Mouse (Mus musculus): Measurements from ENCODE around the gene Casq2.

DNA sequence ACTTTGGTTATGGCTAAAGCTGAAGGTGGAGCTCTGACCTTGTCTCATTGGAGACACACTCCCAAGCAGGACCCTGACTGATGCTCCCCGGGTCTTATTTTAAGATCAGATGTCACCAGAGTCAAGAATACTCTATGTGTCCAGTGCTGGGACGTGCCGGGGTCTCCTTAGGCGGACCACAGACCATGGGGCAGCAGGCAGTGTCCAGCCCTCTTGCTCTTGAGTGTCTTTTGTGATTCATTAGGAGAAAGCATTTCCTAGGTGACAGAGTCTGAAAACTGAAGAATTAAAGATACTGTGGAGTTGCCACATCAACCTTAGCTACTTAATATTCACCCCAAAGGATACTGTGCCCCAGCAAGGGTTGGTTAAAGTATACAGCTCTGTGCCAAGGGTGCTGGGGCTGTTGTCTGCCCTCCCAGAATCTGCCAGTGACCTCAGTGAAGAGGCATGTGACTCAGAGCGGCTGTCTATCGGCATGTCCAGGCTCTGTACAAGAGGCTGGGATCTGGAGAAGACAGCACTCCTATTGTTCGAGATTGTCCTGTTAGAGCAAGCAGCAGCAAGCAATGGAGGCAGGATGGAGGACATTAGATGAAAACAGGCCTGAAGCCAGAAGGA lies 25.9 kb downstream of the Casq2 start:
- TF ChIP-seq POLR2A (IDR thresholded peaks at IDR 0.05; ENCODE audit: borderline replicate concordance, insufficient read depth, low read length) (no peak), CTCF (IDR thresholded peaks at IDR 0.05; ENCODE audit: borderline replicate concordance, insufficient read depth, low read depth, low read length) (no peak)
